Mouse (Mus musculus): ENCODE results near the gene Camkk2. TPM values are rescaled to one million over a fixed set of nuclear protein-coding genes. Genes with fewer than 3 reads are reported as not detected.

Gene Camkk2
- 43.1 and 44.6 TPM in 2 replicates for polyA plus RNA-seq (2016; fragmentation: Nextera tagmentation; extraction: Ambion mirVana)

DNA sequence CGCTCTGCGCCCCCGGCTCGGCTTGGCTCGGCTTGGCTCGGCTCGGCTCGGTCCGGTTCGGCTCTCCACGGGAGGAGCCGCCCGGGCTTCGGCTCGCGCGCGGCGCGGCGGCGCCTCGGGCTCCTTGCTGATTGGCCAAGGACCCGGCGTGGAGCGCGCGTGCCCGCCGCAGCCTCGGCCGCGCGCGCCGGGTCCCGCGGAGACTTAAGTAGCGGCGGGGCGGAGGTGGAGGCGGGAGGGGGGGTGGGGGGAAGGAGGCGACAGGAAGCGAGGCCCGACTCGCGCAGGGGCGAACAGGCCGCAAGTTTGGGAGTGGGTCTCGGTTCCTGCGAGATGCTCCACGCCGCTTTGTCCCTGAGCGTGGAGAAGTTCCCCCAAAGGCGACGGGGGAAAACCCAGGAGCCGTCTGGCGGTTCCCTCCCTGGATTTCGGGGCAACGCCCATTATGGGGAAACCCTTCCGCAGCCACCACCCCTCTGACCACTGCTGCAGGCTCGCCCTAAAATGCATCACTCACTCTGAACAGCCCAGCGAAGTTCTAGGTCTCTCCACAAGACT is at the start of gene Camkk2:
TSS of gene Camkk2 (minus strand) at position 133 of the 558 bp plus-strand sequence.
- Histone ChIP-seq H3K27me3 (no peaks in the 10 kb centered on the region), H3K4me1 (peaks cover 6% of the 10 kb centered on the region; the same call in 1 of the 2 replicates), H3K27ac (peak within 1 kb of the TSS; percentile 74; the same call in 1 of the 2 replicates), H3K36me3 (no peaks in the 10 kb centered on the region), H3K4me3 (peak within 1 kb of the TSS; percentile 90), H3K9me3 (no peaks in the 10 kb centered on the region), H3K9ac (peak within 1 kb of the TSS; percentile 91), H3K4me2 (replicated peaks) (peak within 1 kb of the TSS; percentile 94)
- peak; percentile 77 for ATAC-seq (ENCODE audit: insufficient number of reproducible peaks, insufficient read depth, low FRiP score, low TSS enrichment)
- under 1% methylated on average over 60 of the region's 63 CpGs for WGBS

DNA sequence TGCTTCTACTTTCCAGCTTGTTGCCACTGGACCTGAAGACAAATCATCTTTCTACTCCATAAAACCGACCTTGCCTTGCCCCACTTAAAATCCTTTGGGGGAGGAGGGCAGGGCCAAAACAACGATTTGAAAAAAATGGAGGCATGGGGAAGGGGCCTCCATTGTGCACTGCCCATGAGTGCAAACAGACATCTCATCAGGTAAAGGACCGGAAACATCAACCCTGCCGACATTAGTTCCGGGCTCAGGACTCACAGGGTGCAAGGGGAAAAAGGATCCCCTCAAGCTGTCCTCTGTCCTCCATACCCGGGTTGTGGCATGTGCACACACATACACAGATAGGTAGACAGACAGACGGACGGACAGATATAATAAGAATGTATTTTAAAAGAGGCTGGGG is 45.9 kb upstream of the Camkk2 start:
- Histone ChIP-seq H3K4me2 (replicated peaks) (no peak overlapping the region), H3K9me3 (no peaks in the 10 kb centered on the region), H3K4me1 (peaks cover 2% of the 10 kb centered on the region), H3K9ac (no peak overlapping the region), H3K27ac (no peak overlapping the region), H3K36me3 (no peaks in the 10 kb centered on the region), H3K27me3 (no peaks in the 10 kb centered on the region), H3K4me3 (no peak overlapping the region)
- ATAC-seq (ENCODE audit: insufficient number of reproducible peaks, insufficient read depth, low FRiP score, low TSS enrichment), result no peak
- WGBS, result 78% methylated on average over 8 of the region's 8 CpGs

DNA sequence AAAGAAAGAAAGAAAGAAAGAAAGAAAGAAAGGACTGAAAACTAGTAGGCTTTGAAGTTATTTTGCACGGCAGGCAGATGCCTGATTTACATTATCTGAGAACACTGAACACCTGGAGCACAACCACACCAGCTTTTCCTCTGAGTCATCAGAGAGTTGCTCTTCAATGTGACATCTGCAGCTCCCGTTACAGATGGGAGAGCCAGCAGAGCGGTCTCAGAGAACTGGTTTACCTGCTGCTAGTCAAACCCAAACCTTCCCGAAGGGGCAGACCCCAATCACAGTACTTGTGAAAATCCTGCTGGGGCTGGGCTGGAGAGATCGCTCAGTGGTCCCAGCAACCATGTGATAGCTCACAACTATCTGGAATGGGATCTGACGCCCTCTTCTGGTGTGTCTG is 45.2 kb upstream of the Camkk2 start:
- Histone ChIP-seq H3K4me3 (no peak overlapping the region), H3K9me3 (no peaks in the 10 kb centered on the region), H3K4me2 (replicated peaks) (no peak overlapping the region), H3K9ac (no peak overlapping the region), H3K27ac (no peak overlapping the region), H3K36me3 (no peaks in the 10 kb centered on the region), H3K27me3 (no peaks in the 10 kb centered on the region), H3K4me1 (peaks cover 7% of the 10 kb centered on the region)
- no peak for ATAC-seq (ENCODE audit: insufficient number of reproducible peaks, insufficient read depth, low FRiP score, low TSS enrichment)
- WGBS, result 67% methylated on average over 6 of the region's 6 CpGs

DNA sequence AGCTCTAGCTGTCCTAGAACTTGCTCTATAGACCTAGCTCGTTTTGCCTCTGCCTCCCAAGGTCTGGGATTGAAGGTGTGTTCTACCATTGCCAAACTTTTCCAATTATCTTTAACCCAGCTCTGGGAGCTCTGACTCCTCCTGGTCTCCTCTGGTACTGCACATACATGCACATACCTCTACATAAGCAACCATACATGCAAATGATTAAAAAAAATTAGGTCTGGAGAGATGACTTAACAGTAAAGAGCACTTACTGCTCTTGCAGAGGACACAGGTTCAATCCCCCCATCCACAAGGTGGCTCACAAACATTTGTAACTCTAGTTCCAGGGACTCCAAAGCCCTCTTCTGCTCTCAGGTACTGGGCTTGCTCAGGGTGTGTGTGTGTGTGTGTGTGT is 44.8 kb upstream of the Camkk2 start:
- H3K27me3 ChIP-seq, result no peaks in the 10 kb centered on the region
- no peaks in the 10 kb centered on the region for H3K9me3 ChIP-seq
- H3K4me1 ChIP-seq, result peaks cover 7% of the 10 kb centered on the region
- no peak for ATAC-seq (ENCODE audit: insufficient number of reproducible peaks, insufficient read depth, low FRiP score, low TSS enrichment)
- no peak overlapping the region for H3K27ac ChIP-seq
- 70% methylated on average over 1 of the region's 1 CpGs for WGBS
- H3K4me2 ChIP-seq (replicated peaks), result no peak overlapping the region
- H3K36me3 ChIP-seq, result no peaks in the 10 kb centered on the region; the same call in 1 of the 2 replicates
- H3K4me3 ChIP-seq, result no peak overlapping the region
- no peak overlapping the region for H3K9ac ChIP-seq

DNA sequence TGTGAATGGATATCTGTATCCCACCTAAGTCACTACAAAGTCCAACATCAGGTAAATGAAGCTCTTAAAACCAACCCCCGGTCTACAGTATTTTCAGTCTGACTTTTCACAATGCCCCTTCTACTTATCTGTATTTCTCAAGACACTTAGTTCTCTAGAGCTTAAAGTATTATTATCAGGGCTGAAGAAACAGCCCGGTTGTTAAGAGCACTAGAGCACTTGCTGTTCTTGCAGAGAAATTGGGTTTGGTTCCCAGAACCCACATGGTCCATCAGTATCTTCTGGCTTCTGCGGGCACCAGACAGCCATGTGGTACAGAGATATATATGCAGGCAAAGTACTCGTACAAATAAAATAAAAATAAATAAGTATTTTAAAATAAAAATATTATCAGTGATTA is 43.2 kb upstream of the Camkk2 start:
- Histone ChIP-seq H3K4me3 (no peak overlapping the region), H3K36me3 (peaks cover 15% of the 10 kb centered on the region), H3K4me1 (peaks cover 7% of the 10 kb centered on the region), H3K9me3 (no peaks in the 10 kb centered on the region), H3K9ac (no peak overlapping the region), H3K27me3 (no peaks in the 10 kb centered on the region), H3K27ac (no peak overlapping the region), H3K4me2 (replicated peaks) (no peak overlapping the region)
- 92% methylated on average over 4 of the region's 4 CpGs for WGBS
- no peak for ATAC-seq (ENCODE audit: insufficient number of reproducible peaks, insufficient read depth, low FRiP score, low TSS enrichment)

DNA sequence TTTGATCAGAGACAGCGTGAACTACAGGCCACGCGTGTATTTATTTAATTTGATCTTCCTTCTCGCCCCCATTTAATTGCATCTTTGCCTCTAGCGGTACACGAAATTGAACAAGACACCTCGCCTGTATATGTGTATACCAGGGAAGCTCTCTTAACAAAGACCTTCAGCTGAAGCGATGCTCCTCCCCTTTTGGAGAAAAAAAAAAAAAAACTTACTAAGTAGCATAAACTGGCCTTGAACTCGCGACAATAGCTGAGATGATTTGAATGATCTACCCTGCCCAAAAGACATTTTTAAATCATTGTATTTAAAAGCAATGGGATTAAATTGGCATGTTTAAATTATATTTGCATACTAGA is 42.3 kb upstream of the Camkk2 start:
- peaks cover 7% of the 10 kb centered on the region for H3K4me1 ChIP-seq
- H3K36me3 ChIP-seq, result peaks cover 21% of the 10 kb centered on the region
- 0% methylated on average over 10 of the region's 10 CpGs for WGBS
- peak overlapping the region; percentile 77 for H3K4me3 ChIP-seq
- peak overlapping the region; percentile 97 for H3K27ac ChIP-seq
- peak overlapping the region; percentile 59 for H3K4me2 ChIP-seq (replicated peaks)
- peak; percentile 50 for ATAC-seq (ENCODE audit: insufficient number of reproducible peaks, insufficient read depth, low FRiP score, low TSS enrichment)
- H3K9me3 ChIP-seq, result no peaks in the 10 kb centered on the region
- H3K27me3 ChIP-seq, result no peaks in the 10 kb centered on the region
- H3K9ac ChIP-seq, result 0 out of 2 replicates have a peak overlapping the region, but pooled peaks have one; percentile 78

DNA sequence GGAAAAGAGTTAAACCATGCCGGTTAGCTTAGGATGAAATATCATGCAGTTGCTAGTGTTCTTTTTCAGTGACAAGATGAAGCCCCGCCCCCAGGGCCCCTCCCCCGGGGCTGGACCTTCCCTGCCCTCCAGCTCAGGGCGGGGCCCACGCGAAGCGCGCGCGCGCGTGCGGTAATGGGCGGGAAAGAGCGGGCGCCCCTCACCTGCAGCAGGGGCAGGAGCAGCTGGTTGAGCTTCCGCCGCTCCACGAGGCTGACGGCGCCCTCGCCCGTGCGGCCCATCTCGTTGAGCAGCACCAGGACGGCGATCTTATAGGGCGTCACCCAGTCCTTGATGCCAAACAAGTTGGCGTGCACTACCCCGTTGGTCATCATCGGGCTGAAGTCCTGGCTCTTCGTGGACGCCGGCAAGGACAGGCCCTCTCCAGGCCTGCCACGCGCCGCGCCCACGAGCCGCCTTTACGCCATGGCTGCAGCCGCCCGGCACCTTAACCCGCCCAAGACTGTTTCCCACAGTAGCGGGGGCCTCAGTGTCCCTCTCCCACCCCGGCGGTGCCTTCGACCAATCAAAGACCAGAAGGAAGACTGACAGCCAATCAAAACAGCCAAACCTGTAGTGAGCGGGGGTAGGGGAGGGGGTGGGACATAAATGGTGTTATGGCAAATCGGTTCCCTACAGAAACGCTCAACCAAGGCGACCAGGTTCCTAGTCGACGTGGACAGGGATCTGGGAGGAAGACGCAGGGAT is 41.7 kb upstream of the Camkk2 start, which contains the start of gene Anapc5:
TSS of gene Anapc5 (minus strand) at position 563 of the 747 bp plus-strand sequence.
- H3K9ac ChIP-seq, result peak within 1 kb of the TSS; percentile 78

DNA sequence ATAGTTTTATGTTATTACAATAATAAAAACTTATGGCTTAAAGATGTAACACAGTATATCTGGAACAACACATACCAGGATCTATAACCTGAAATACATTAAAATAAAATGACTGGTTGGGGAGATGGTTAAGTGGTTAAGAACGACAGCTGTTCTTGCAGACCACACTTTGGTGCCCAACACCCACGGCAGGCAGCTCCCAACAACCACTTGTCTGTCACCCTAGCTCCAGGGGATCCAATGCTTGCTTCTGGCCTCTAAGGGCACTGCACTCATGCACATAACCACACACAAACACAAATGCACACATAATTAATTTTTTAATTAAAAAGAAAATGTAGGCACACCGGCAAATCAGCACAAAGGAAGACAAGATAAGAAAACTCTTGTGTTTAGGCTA is 33.5 kb upstream of the Camkk2 start:
- H3K36me3 ChIP-seq, result peaks cover 76% of the 10 kb centered on the region
- no peak overlapping the region for H3K9ac ChIP-seq
- H3K27me3 ChIP-seq, result no peaks in the 10 kb centered on the region
- H3K4me1 ChIP-seq, result no peaks in the 10 kb centered on the region
- no peaks in the 10 kb centered on the region for H3K9me3 ChIP-seq
- no peak overlapping the region for H3K4me2 ChIP-seq (replicated peaks)
- WGBS, result 86% methylated on average over 3 of the region's 3 CpGs
- no peak for ATAC-seq (ENCODE audit: insufficient number of reproducible peaks, insufficient read depth, low FRiP score, low TSS enrichment)
- no peak overlapping the region for H3K4me3 ChIP-seq
- no peak overlapping the region for H3K27ac ChIP-seq

More for the DNA sequence above, 41.7 kb upstream of the Camkk2 start, which contains the start of gene Anapc5:
- Histone ChIP-seq H3K4me2 (replicated peaks) (peak within 1 kb of the TSS; percentile 59), H3K27me3 (no peaks in the 10 kb centered on the region), H3K4me3 (peak within 1 kb of the TSS; percentile 77), H3K27ac (peak within 1 kb of the TSS; percentile 97), H3K9me3 (no peaks in the 10 kb centered on the region), H3K4me1 (peaks cover 7% of the 10 kb centered on the region), H3K36me3 (peaks cover 25% of the 10 kb centered on the region)
- WGBS, result under 1% methylated on average over 55 of the region's 55 CpGs
- peak; percentile 100 for ATAC-seq (ENCODE audit: insufficient number of reproducible peaks, insufficient read depth, low FRiP score, low TSS enrichment)

DNA sequence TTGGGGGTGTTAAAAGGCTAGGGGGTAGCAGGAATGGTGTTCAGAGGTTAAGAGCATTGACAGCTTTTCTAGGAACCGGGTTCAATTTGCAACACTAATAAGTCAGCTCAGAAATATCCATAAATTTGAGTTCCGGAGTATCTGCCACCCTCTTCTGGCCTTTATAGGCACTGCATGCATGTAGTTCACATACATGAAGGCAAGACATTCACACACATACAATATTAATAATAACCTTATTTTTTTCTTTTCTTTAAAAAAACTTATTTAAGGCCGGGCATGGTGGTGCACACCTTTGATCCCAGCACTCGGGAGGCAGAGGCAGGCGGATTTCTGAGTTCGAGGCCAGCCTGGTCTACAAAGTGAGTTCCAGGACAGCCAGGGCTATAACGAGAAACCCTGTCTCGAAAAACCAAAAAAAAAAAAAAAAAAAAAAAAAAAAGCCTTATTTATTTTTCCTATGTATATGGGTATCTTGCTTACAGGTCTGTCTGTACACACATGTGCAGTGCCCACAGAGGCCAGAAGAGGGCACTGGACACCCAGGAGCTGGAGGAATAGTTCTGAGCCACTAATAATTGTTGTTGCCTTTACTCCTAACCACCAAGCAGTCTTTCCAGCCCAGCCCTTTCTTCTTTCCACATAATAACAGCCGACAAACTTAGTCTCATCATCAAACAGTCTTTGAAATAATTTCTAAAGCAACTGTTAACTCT is 32.3 kb upstream of the Camkk2 start:
- ATAC-seq (ENCODE audit: insufficient number of reproducible peaks, insufficient read depth, low FRiP score, low TSS enrichment), result no peak
- Histone ChIP-seq H3K27me3 (no peaks in the 10 kb centered on the region), H3K36me3 (peaks cover 79% of the 10 kb centered on the region), H3K4me2 (replicated peaks) (no peak overlapping the region), H3K27ac (no peak overlapping the region), H3K9ac (no peak overlapping the region), H3K9me3 (no peaks in the 10 kb centered on the region), H3K4me1 (no peaks in the 10 kb centered on the region), H3K4me3 (no peak overlapping the region)
- 93% methylated on average over 9 of the region's 9 CpGs for WGBS

DNA sequence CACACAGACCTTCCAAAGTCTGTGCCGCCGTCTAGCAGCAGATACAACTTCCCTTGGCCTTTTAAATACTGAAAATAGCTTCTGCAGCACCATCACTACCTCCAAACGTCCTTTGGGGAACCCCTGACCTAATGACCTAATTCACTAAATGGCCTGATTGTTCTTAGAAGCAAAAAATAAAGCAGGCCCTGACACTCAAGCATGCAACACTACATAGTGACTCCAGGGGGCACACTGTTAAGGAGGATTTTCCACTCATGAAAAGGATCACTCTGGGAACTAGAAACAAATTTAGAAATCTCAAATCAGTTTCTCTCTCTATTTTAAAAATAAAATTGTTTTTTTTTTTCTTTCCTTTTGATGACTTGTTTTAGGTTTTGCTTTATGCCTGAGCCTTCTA is 26.3 kb upstream of the Camkk2 start:
- Histone ChIP-seq H3K9me3 (no peaks in the 10 kb centered on the region), H3K4me2 (replicated peaks) (no peak overlapping the region), H3K27me3 (no peaks in the 10 kb centered on the region), H3K9ac (no peak overlapping the region), H3K27ac (no peak overlapping the region), H3K4me1 (no peaks in the 10 kb centered on the region), H3K4me3 (no peak overlapping the region), H3K36me3 (peaks cover 85% of the 10 kb centered on the region)
- ATAC-seq (ENCODE audit: insufficient number of reproducible peaks, insufficient read depth, low FRiP score, low TSS enrichment), result no peak
- 48% methylated on average over 3 of the region's 3 CpGs for WGBS

DNA sequence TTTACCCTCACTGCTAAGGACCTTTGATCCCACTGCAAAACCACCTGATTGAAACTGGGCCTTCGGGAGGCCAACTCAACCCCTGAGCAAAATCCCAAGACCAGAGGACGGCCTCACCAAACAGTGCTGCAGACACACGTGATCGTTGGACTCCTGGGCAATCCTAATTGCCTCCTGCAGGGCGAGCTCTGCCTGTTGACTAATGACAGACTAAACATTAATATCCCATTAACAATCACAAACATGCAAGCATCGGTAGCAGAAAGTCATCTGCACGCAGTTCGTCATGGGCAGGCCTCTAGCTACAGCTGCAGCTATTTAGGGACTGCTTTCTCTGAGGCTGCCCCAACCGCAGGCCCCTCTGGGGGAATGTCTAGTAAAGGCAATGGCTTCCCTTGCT is 23.5 kb upstream of the Camkk2 start:
- Histone ChIP-seq H3K4me2 (replicated peaks) (no peak overlapping the region), H3K4me3 (no peak overlapping the region), H3K27ac (no peak overlapping the region), H3K27me3 (no peaks in the 10 kb centered on the region), H3K9ac (no peak overlapping the region), H3K9me3 (no peaks in the 10 kb centered on the region), H3K4me1 (no peaks in the 10 kb centered on the region), H3K36me3 (peaks cover 99% of the 10 kb centered on the region)
- WGBS, result 79% methylated on average over 9 of the region's 9 CpGs
- ATAC-seq (ENCODE audit: insufficient number of reproducible peaks, insufficient read depth, low FRiP score, low TSS enrichment), result no peak

DNA sequence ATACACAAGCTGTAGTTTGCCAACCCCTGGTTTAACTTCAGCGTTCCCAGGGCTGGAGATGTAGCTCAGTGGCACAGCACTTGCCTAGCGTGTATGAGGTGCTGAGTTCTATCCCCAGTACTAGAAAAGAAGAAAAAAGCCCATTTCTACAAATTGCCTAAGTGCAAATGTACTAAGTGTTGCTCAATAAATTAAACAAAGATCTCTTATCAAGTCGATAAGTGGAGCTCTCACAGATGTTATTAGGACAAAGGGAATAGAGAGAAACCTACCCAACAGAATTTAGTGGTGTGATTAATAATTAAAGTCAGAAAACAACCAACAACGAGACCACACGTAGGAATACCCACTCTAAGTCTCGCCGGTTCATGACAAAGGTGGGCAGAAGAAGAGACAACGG is 22.5 kb upstream of the Camkk2 start:
- ATAC-seq (ENCODE audit: insufficient number of reproducible peaks, insufficient read depth, low FRiP score, low TSS enrichment), result no peak
- Histone ChIP-seq H3K27ac (no peak overlapping the region), H3K9me3 (no peaks in the 10 kb centered on the region), H3K4me3 (no peak overlapping the region), H3K4me2 (replicated peaks) (no peak overlapping the region), H3K27me3 (no peaks in the 10 kb centered on the region), H3K36me3 (peaks cover 96% of the 10 kb centered on the region), H3K4me1 (no peaks in the 10 kb centered on the region), H3K9ac (no peak overlapping the region)
- WGBS, result 94% methylated on average over 8 of the region's 8 CpGs
